In genomic region chr8:92847299-92847698, GRCm38 (mm10) we compare ENCODE assay signal across 8 mouse cellular contexts. TPM values are rescaled to one million over a fixed set of nuclear protein-coding genes. Genes with fewer than 3 reads are reported as not detected.
DNase-seq lines count a peak whose midpoint lies in the region; ATAC-seq and TF ChIP-seq lines count a peak whose summit lies in the region.
"Had no signal": no experiment of that assay in that cellular context is flagged by ENCODE, and none has a peak within 500 bp of the region (broad histone marks: within the 10 kb centered on the region; RNA-seq: fewer than 3 reads in every experiment).

No protein-coding gene starts in this region.

- H3K9ac ChIP-seq in heart, postnatal 0 days (replicated peaks; ENCODE audit: low read depth, low read length), result no peak overlapping the region
- no peak overlapping the region for H3K9ac ChIP-seq in liver, embryonic 12.5 days
- H3K9ac ChIP-seq: liver, embryonic 14.5 days had no signal

- H3K4me3 ChIP-seq in heart, postnatal 0 days (ENCODE audit: low read depth, low read length), result no peak overlapping the region
- H3K4me3 ChIP-seq in liver, embryonic 12.5 days, result no peak overlapping the region

- no peak for TF ChIP-seq CTCF in heart, postnatal 0 days (IDR thresholded peaks at IDR 0.05; ENCODE audit: low read depth)

- peak; percentile 99 for DNase-seq in Muller cell, postnatal 12 days (ENCODE audit: inconsistent ontology term)
- peak; percentile 21 for DNase-seq in adrenal gland, postnatal 10 days
- DNase-seq in heart, postnatal 0 days (ENCODE audit: low spot score), result peak; percentile 44
- DNase-seq in retina, postnatal 7 days (ENCODE audit: low read depth, low spot score), result peak; percentile 73
- DNase-seq in cerebellum, postnatal 10 days, result no peak
- no peak for DNase-seq in right cerebral cortex, postnatal 14 days

- H3K36me3 ChIP-seq in heart, postnatal 0 days (replicated peaks; ENCODE audit: control insufficient read depth, insufficient read depth, low read length), result no peaks in the 10 kb centered on the region
- H3K36me3 ChIP-seq in liver, embryonic 12.5 days, result no peaks in the 10 kb centered on the region

- 18% methylated on average over 9 of the region's 9 CpGs for WGBS in heart, postnatal 0 days
- 18% methylated on average over 9 of the region's 9 CpGs for WGBS in liver, embryonic 12.5 days (ENCODE audit: insufficient replicate concordance)

- 0 out of 2 replicates have a peak, but pooled peaks have one; percentile 16 for TF ChIP-seq EP300 in heart, postnatal 0 days (IDR thresholded peaks at IDR 0.05; ENCODE audit: low read depth)

- peak overlapping the region; percentile 22; the same call in 1 of the 2 replicates for H3K4me2 ChIP-seq in heart, postnatal 0 days (ENCODE audit: low read depth, low read length)
- H3K4me2 ChIP-seq in liver, embryonic 12.5 days, result peak overlapping the region; percentile 18; the same call in 1 of the 2 replicates

- peak; percentile 48 for ATAC-seq in heart, postnatal 0 days (ENCODE audit: insufficient read depth, low read depth)
- ATAC-seq in liver, embryonic 12.5 days, result no peak

- H3K27ac ChIP-seq in heart, postnatal 0 days (ENCODE audit: low read depth), result peak overlapping the region; percentile 71
- peak overlapping the region; percentile 32; the same call in 1 of the 2 replicates for H3K27ac ChIP-seq in liver, embryonic 12.5 days
- H3K27ac ChIP-seq: liver, embryonic 14.5 days had no signal

- no peaks in the 10 kb centered on the region for H3K9me3 ChIP-seq in heart, postnatal 0 days (replicated peaks; ENCODE audit: control insufficient read depth, low read length)
- no peaks in the 10 kb centered on the region for H3K9me3 ChIP-seq in liver, embryonic 12.5 days (replicated peaks)

- H3K27me3 ChIP-seq in heart, postnatal 0 days (ENCODE audit: control insufficient read depth, insufficient read depth, low read length), result no peaks in the 10 kb centered on the region
- H3K27me3 ChIP-seq in liver, embryonic 12.5 days (replicated peaks), result no peaks in the 10 kb centered on the region

- peaks cover 13% of the 10 kb centered on the region; the same call in 1 of the 2 replicates for H3K4me1 ChIP-seq in heart, postnatal 0 days (ENCODE audit: control insufficient read depth, insufficient read depth)
- H3K4me1 ChIP-seq in liver, embryonic 12.5 days, result peaks cover 5% of the 10 kb centered on the region; the same call in 1 of the 2 replicates

RNA-seq across cellular contexts. Expression of gene Lpcat2, which starts 7.8 kb away (rescaled TPM):
- total RNA-seq in adrenal gland, postnatal 10 days (2021), result 1 to 10 TPM; 2.5 to 2.6 TPM
- 1.5 and 4.9 TPM in 2 replicates for total RNA-seq in heart, postnatal 0 days (2014; rRNA removed; ENCODE audit: low replicate concordance)
- polyA plus RNA-seq in heart, postnatal 0 days (2015; fragmentation: Nextera tagmentation; extraction: Ambion mirVana), result 2.8 and 3.0 TPM in 2 replicates
- polyA plus RNA-seq in liver, embryonic 12.5 days (2016; fragmentation: Nextera tagmentation; extraction: Ambion mirVana), result 4.8 and 5.0 TPM in 2 replicates

RNA-seq across cellular contexts. Expression of gene Mmp2, which starts 20.2 kb away (rescaled TPM):
- 10 to 100 TPM; 88.3 to 93.5 TPM for total RNA-seq in adrenal gland, postnatal 10 days (2021)
- 92.6 and 113 TPM in 2 replicates for total RNA-seq in heart, postnatal 0 days (2014; rRNA removed; ENCODE audit: low replicate concordance)
- polyA plus RNA-seq in heart, postnatal 0 days (2015; fragmentation: Nextera tagmentation; extraction: Ambion mirVana), result 83.6 and 89.0 TPM in 2 replicates
- polyA plus RNA-seq in liver, embryonic 12.5 days (2016; fragmentation: Nextera tagmentation; extraction: Ambion mirVana), result 22.6 and 25.3 TPM in 2 replicates

RNA-seq across cellular contexts. Expression of gene Capns2, which starts 53.9 kb away (rescaled TPM):
- under 1 TPM in 1 of 2 experiments, not detected in 1; 0.39 TPM for total RNA-seq in adrenal gland, postnatal 10 days (2021)
- 0.38 TPM in 1 of 2 replicates, not detected in the other for total RNA-seq in heart, postnatal 0 days (2014; rRNA removed; ENCODE audit: low replicate concordance)
- 0.11 TPM in 1 of 2 replicates, not detected in the other for polyA plus RNA-seq in heart, postnatal 0 days (2015; fragmentation: Nextera tagmentation; extraction: Ambion mirVana)
- not detected in 2 replicates for polyA plus RNA-seq in liver, embryonic 12.5 days (2016; fragmentation: Nextera tagmentation; extraction: Ambion mirVana)

Comparison
In these comparisons a context has a peak if more than half of its experiments do, and no peak if none do; other contexts are left out.
1. DNase-seq: peak in Muller cell, postnatal 12 days (single experiment), adrenal gland, postnatal 10 days (single experiment), heart, postnatal 0 days (single experiment) and retina, postnatal 7 days (single experiment); none in cerebellum, postnatal 10 days (0 of 2) and right cerebral cortex, postnatal 14 days (single experiment).